Mouse (Mus musculus): Measurements from ENCODE around the gene Abca14.
"Not testable (repeated sequence)": the region's sequence is repeated elsewhere in the genome, so short reads cannot be mapped to it uniquely, and the experiment has no call there.

Abca14 gene

GRCm38 (mm10) chr7:120201231-120201744 lies 2.5 kb upstream of the Abca14 start:
- no peak for DNase-seq (ENCODE audit: low read depth in 1 of 2, low spot score in 2 of 2)

GRCm38 (mm10) chr7:120201771-120202170 lies 2.0 kb upstream of the Abca14 start, which contains the start of gene Crym:
Gene Crym, minus strand, starts transcription at chr7:120202111.
- no peak for DNase-seq (ENCODE audit: low read depth in 1 of 2, low spot score in 2 of 2)

- DNase-seq (ENCODE audit: low read depth in 1 of 2, low spot score in 2 of 2) = no peak
Measured at GRCm38 (mm10) chr7:120205989-120206388, 2.2 kb downstream of the Abca14 start.

GRCm38 (mm10) chr7:120228541-120228940 lies 24.8 kb downstream of the Abca14 start:
- no peak for DNase-seq (ENCODE audit: low read depth in 1 of 2, low spot score in 2 of 2)

GRCm38 (mm10) chr7:120241092-120241491 lies 37.3 kb downstream of the Abca14 start:
- no peak for DNase-seq (ENCODE audit: low read depth in 1 of 2, low spot score in 2 of 2)

GRCm38 (mm10) chr7:120271135-120271991 lies 67.6 kb downstream of the Abca14 start:
- no peak for DNase-seq (ENCODE audit: low read depth in 1 of 2, low spot score in 2 of 2)

GRCm38 (mm10) chr7:120272110-120272509 lies 68.3 kb downstream of the Abca14 start:
- no peak for DNase-seq (ENCODE audit: low read depth in 1 of 2, low spot score in 2 of 2)

- no peak for DNase-seq (ENCODE audit: low read depth in 1 of 2, low spot score in 2 of 2)
Measured at GRCm38 (mm10) chr7:120285286-120285685, 81.5 kb downstream of the Abca14 start.

- no peak for DNase-seq (ENCODE audit: low read depth in 1 of 2, low spot score in 2 of 2)
Measured at GRCm38 (mm10) chr7:120316086-120316485, 112.3 kb downstream of the Abca14 start.

GRCm38 (mm10) chr7:120322963-120323362 lies 119.2 kb downstream of the Abca14 start:
- no peak for DNase-seq (ENCODE audit: low read depth in 1 of 2, low spot score in 2 of 2)

GRCm38 (mm10) chr7:120325911-120326310 lies 122.2 kb downstream of the Abca14 start:
- not testable (repeated sequence) for DNase-seq (ENCODE audit: low read depth in 1 of 2, low spot score in 2 of 2)

GRCm38 (mm10) chr7:120327220-120328073 lies 123.7 kb downstream of the Abca14 start:
- no peak for DNase-seq (ENCODE audit: low read depth in 1 of 2, low spot score in 2 of 2)

GRCm38 (mm10) chr7:120328087-120328793 lies 124.5 kb downstream of the Abca14 start, which contains the start of gene Abca15:
Gene Abca15, plus strand, starts transcription at chr7:120328670.
- no peak for DNase-seq (ENCODE audit: low read depth in 1 of 2, low spot score in 2 of 2)

- no peak for DNase-seq (ENCODE audit: low read depth in 1 of 2, low spot score in 2 of 2)
Measured at GRCm38 (mm10) chr7:120361159-120361558, 157.4 kb downstream of the Abca14 start.
